Comparison of ENCODE assay signal across 14 mouse cellular contexts in the genomic region with DNA sequence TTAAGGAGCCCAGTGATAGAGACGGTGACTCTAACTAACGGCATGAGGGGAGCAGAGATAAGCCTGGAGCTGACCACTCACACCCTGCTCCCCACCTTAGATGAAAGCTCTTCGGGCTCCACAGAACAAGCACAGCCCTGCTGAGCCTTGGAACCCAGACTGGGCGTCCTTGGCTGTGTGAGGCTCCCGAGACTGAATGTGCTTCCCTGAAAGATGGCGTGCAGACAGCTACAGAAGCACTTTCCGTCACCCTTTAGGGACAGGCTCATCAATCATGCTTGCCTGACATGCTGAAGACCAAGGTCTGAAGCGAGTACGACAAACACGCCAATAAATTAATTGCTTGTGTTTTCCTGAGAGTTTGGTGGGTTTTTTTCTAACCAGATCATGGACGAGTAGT.
"Had no signal": no experiment of that assay in that cellular context is flagged by ENCODE, and none has a peak within 500 bp of the region (broad histone marks: within the 10 kb centered on the region; RNA-seq: fewer than 3 reads in every experiment).

No protein-coding gene starts in this region.

- H3K9me3 ChIP-seq: limb, embryonic 13.5 days; midbrain, embryonic 10.5 days had no signal

- H3K36me3 ChIP-seq: limb, embryonic 13.5 days; midbrain, embryonic 10.5 days had no signal

- H3K27ac ChIP-seq: layer of hippocampus, adult 2 months; limb, embryonic 13.5 days; liver, embryonic 14.5 days; midbrain, embryonic 10.5 days had no signal

- ATAC-seq: midbrain, embryonic 16.5 days had no signal

- H3K9ac ChIP-seq: limb, embryonic 13.5 days; liver, embryonic 14.5 days had no signal

- H3K4me3 ChIP-seq: layer of hippocampus, adult 2 months; limb, embryonic 13.5 days; midbrain, embryonic 10.5 days had no signal

- H3K27me3 ChIP-seq: limb, embryonic 13.5 days had no signal

- H3K4me2 ChIP-seq: limb, embryonic 13.5 days had no signal

- DNase-seq: kidney, postnatal 10 days; kidney, postnatal 4 days; left cerebral cortex, postnatal 4 days; lung, adult 18-20 months; retina, postnatal 1 day; right cerebral cortex, postnatal 4 days; spleen, adult 18-20 months; thymus, adult 18-20 months; thymus, postnatal 14 days had no signal
